Mouse (Mus musculus) gastrocnemius, adult 2 months (tissue): ENCODE measurements around the gene Chrne. TPM values are rescaled to one million over a fixed set of nuclear protein-coding genes. Genes with fewer than 3 reads are reported as not detected.

ENCODE experiments used
- DNase-seq: peaks from one replicate; pipeline ENCODE4 v3.0.0; 2022
- H3K27ac ChIP-seq: fragments of 200-600 bp; 2 replicates; pipeline ENCODE4 v1.8.1; 2022; ENCODE audit warnings: mild to moderate bottlenecking
- H3K4me3 ChIP-seq: fragments of 200-600 bp; 2 replicates; pipeline ENCODE4 v1.8.1; 2022; ENCODE audit warnings: mild to moderate bottlenecking, moderate library complexity
- CTCF ChIP-seq: fragments of 200-600 bp; IDR thresholded peaks from 2 replicates; pipeline ENCODE4 v1.8.1; 2022; ENCODE audit warnings: antibody characterized with exemption, mild to moderate bottlenecking, moderate library complexity
- intact Hi-C: fragments of 180-260 bp; cut with DNase I; formaldehyde crosslinking; loops from one replicate; pipeline ENCODE4 v1.15.1; 2025
- total RNA-seq, 2 experiments: library from RNA; stranded (reverse); gene quantifications; 2 replicates each; pipeline ENCODE4 v1.2.3; 2021

Gene Chrne
- total RNA-seq, 2 experiments from 2014 or later: 11.0 to 18.4 TPM

GRCm38 (mm10) chr11:70638714-70639278 is 19.8 kb upstream of the Chrne start, which contains the start of gene Gp1ba:
Gene Gp1ba (plus strand): TSS chr11:70639122.
- no peak within 1 kb of the TSS for H3K27ac ChIP-seq

GRCm38 (mm10) chr11:70638293-70638692 is 19.3 kb upstream of the Chrne start:
- DNase-seq: no peak
- TF ChIP-seq CTCF: no peak
- no peak overlapping the region for H3K4me3 ChIP-seq
- intact Hi-C loops: no loop called here
- H3K27ac ChIP-seq: no peak overlapping the region

More at GRCm38 (mm10) chr11:70638714-70639278, 19.8 kb upstream of the Chrne start, which contains the start of gene Gp1ba:
- intact Hi-C loops: no loop called here
- TF ChIP-seq CTCF: no peak
- DNase-seq: no peak
- H3K4me3 ChIP-seq: no peak within 1 kb of the TSS

GRCm38 (mm10) chr11:70637764-70638163 is 18.7 kb upstream of the Chrne start:
- intact Hi-C loops: no loop called here
- DNase-seq: no peak
- TF ChIP-seq CTCF: no peak
- H3K4me3 ChIP-seq: no peak overlapping the region
- no peak overlapping the region for H3K27ac ChIP-seq

- no peak for TF ChIP-seq CTCF
- DNase-seq: no peak
- no peak overlapping the region for H3K4me3 ChIP-seq
- intact Hi-C loops: no loop called here
- no peak overlapping the region for H3K27ac ChIP-seq
These were observed 16.6 kb upstream of the Chrne start for GRCm38 (mm10) chr11:70635601-70636000.

GRCm38 (mm10) chr11:70630129-70630528 is 11.1 kb upstream of the Chrne start:
- intact Hi-C loops: no loop called here
- DNase-seq: no peak
- Histone ChIP-seq H3K4me3 (no peak overlapping the region), H3K27ac (peak overlapping the region; percentile 38; the same call in 1 of the 2 replicates)
- TF ChIP-seq CTCF: no peak

GRCm38 (mm10) chr11:70629557-70629956 is 10.5 kb upstream of the Chrne start:
- intact Hi-C loops: loop anchor here (2.0 kb wide), 1 partner anchor 125 kb away; no protein-coding TSS in a partner anchor
- no peak overlapping the region for H3K4me3 ChIP-seq
- no peak for DNase-seq
- peak; percentile 55 for TF ChIP-seq CTCF
- no peak overlapping the region for H3K27ac ChIP-seq

GRCm38 (mm10) chr11:70628431-70628830 is 9.4 kb upstream of the Chrne start:
- no peak overlapping the region for H3K27ac ChIP-seq
- intact Hi-C loops: loop anchor here (2.0 kb wide), 1 partner anchor 126 kb away; no protein-coding TSS in a partner anchor
- no peak for DNase-seq
- TF ChIP-seq CTCF: no peak
- H3K4me3 ChIP-seq: no peak overlapping the region

- intact Hi-C loops: no loop called here
- no peak overlapping the region for H3K4me3 ChIP-seq
- no peak overlapping the region for H3K27ac ChIP-seq
- TF ChIP-seq CTCF: no peak
- DNase-seq: no peak
These were observed 7.9 kb upstream of the Chrne start for GRCm38 (mm10) chr11:70626877-70627276.

GRCm38 (mm10) chr11:70625473-70625872 is 6.5 kb upstream of the Chrne start:
- peak; percentile 65 for DNase-seq
- peak; percentile 75 for TF ChIP-seq CTCF
- H3K27ac ChIP-seq: no peak overlapping the region
- no peak overlapping the region for H3K4me3 ChIP-seq
- intact Hi-C loops: no loop called here

GRCm38 (mm10) chr11:70623053-70623742 is 4.2 kb upstream of the Chrne start:
- no peak for DNase-seq
- TF ChIP-seq CTCF: peak; percentile 45
- no peak overlapping the region for H3K4me3 ChIP-seq
- intact Hi-C loops: loop anchor here (5.0 kb wide), 1 partner anchor 211 kb away; the partner anchor contains the start of gene Pelp1
- peak overlapping the region; percentile 91 for H3K27ac ChIP-seq

- intact Hi-C loops: loop anchor here (5.0 kb wide), 1 partner anchor 210 kb away; the partner anchor contains the start of gene Pelp1
These were observed 3.2 kb upstream of the Chrne start for GRCm38 (mm10) chr11:70621972-70622814.

GRCm38 (mm10) chr11:70615516-70616093 is 3.4 kb downstream of the Chrne start, which contains the start of gene 4930544D05Rik:
Gene 4930544D05Rik (plus strand): TSS chr11:70615848.
- Histone ChIP-seq H3K4me3 (peak within 1 kb of the TSS; percentile 72), H3K27ac (peak within 1 kb of the TSS; percentile 28; the same call in 1 of the 2 replicates)
- intact Hi-C loops: loop anchor here (5.0 kb wide), 1 partner anchor 137 kb away; no protein-coding TSS in a partner anchor
- DNase-seq: no peak
- TF ChIP-seq CTCF: no peak

More at GRCm38 (mm10) chr11:70621972-70622814, 3.2 kb upstream of the Chrne start:
- peak; percentile 80 for DNase-seq
- H3K27ac ChIP-seq: peak overlapping the region; percentile 91
- H3K4me3 ChIP-seq: peak overlapping the region; percentile 28
- peak; percentile 29; the same call in 1 of the 2 replicates for TF ChIP-seq CTCF
